Mouse (Mus musculus): Measurements from ENCODE around the gene Ddx58. TPM values are rescaled to one million over a fixed set of nuclear protein-coding genes. Genes with fewer than 3 reads are reported as not detected.

Gene Ddx58
- total RNA-seq, 2 experiments from 2014 or later = 5.4 to 9.3 TPM

Other genes starting within 250 kb of the Ddx58 start
- gene Aco1, start 96.7 kb downstream of the Ddx58 start, total RNA-seq (2014; fragmentation: Nextera tagmentation) = 20.6 and 30.3 TPM in 2 replicates
- gene Aco1, start 96.7 kb downstream of the Ddx58 start, total RNA-seq (2017) = 17.2 and 26.8 TPM in 2 replicates
- 20.5 and 35.3 TPM in 2 replicates for gene Smim27, start 29.8 kb upstream of the Ddx58 start, total RNA-seq (2014; fragmentation: Nextera tagmentation)
- 1.4 and 8.9 TPM in 2 replicates for gene Smim27, start 29.8 kb upstream of the Ddx58 start, total RNA-seq (2017)
- 37.2 and 41.3 TPM in 2 replicates for gene Topors, start 30.0 kb upstream of the Ddx58 start, total RNA-seq (2014; fragmentation: Nextera tagmentation)
- gene Topors, start 30.0 kb upstream of the Ddx58 start, total RNA-seq (2017) = 93.1 and 94.7 TPM in 2 replicates
- gene Ndufb6, start 39.6 kb upstream of the Ddx58 start, total RNA-seq (2014; fragmentation: Nextera tagmentation) = 158 and 183 TPM in 2 replicates
- gene Ndufb6, start 39.6 kb upstream of the Ddx58 start, total RNA-seq (2017) = 46.9 and 72.7 TPM in 2 replicates
- gene Tmem215, start 232.4 kb upstream of the Ddx58 start, total RNA-seq (2014; fragmentation: Nextera tagmentation) = 1.8 and 2.7 TPM in 2 replicates
- gene Tmem215, start 232.4 kb upstream of the Ddx58 start, total RNA-seq (2017) = 0.41 and 0.78 TPM in 2 replicates

Data from granulocyte monocyte progenitor cell, adult 5-6 weeks (primary cell).